ENCODE assay signal across 27 mouse cellular contexts in the genomic region with DNA sequence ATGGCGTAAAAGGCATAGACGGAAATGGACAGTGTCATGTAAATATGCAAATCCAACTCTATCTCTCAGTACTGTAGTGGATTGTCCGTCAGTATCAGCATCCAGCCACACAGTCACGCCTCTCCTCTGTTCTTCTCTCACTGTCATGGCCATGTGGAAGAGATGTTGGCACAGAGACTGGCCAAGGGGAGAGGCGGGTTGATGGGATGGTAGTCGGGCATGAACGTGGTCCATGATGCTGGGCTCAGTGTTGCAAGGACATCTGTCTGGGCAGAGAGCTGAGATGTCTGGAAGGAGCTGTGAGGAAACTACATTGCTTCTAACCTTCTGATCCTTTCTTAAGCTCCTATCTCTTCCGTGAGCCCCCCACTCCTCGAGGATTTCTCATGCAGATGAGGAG.
"Had no signal": no experiment of that assay in that cellular context is flagged by ENCODE, and none has a peak within 500 bp of the region (broad histone marks: within the 10 kb centered on the region; RNA-seq: fewer than 3 reads in every experiment).

No protein-coding gene starts in this region.

- DNase-seq: liver; liver, embryonic 13.5 days; liver, postnatal 0 days; lung, adult 18-20 months; lung, adult 2 months; lung, embryonic 14.5 days; lung, postnatal 10 days; lung, postnatal 14 days; lung, postnatal 36 days; lung, postnatal 4 days; midbrain, embryonic 14.5 days had no signal

- H3K27me3 ChIP-seq: limb, embryonic 12.5 days; limb, embryonic 13.5 days; limb, embryonic 15.5 days; liver, embryonic 12.5 days; liver, embryonic 13.5 days; liver, embryonic 15.5 days; lung, embryonic 15.5 days; midbrain, embryonic 12.5 days; midbrain, embryonic 13.5 days; midbrain, embryonic 15.5 days; neural tube, embryonic 12.5 days; neural tube, embryonic 13.5 days had no signal

- H3K4me1 ChIP-seq: limb, embryonic 12.5 days; limb, embryonic 13.5 days; limb, embryonic 15.5 days; liver, embryonic 12.5 days; liver, embryonic 13.5 days; liver, embryonic 15.5 days; lung, embryonic 15.5 days; midbrain, embryonic 10.5 days; midbrain, embryonic 12.5 days; midbrain, embryonic 13.5 days; neural tube, embryonic 12.5 days had no signal

- H3K4me3 ChIP-seq: limb, embryonic 10.5 days; limb, embryonic 12.5 days; limb, embryonic 13.5 days; limb, embryonic 15.5 days; liver, embryonic 12.5 days; liver, embryonic 13.5 days; liver, embryonic 15.5 days; lung, embryonic 15.5 days; midbrain, embryonic 10.5 days; midbrain, embryonic 12.5 days; midbrain, embryonic 13.5 days; midbrain, embryonic 15.5 days; myocyte; neural tube, embryonic 12.5 days; neural tube, embryonic 13.5 days had no signal

- H3K36me3 ChIP-seq: limb, embryonic 10.5 days; limb, embryonic 12.5 days; limb, embryonic 13.5 days; limb, embryonic 15.5 days; liver, embryonic 12.5 days; liver, embryonic 13.5 days; liver, embryonic 15.5 days; lung, embryonic 15.5 days; midbrain, embryonic 10.5 days; midbrain, embryonic 12.5 days; midbrain, embryonic 13.5 days; midbrain, embryonic 15.5 days; neural tube, embryonic 12.5 days; neural tube, embryonic 13.5 days had no signal

- ATAC-seq: liver, embryonic 12.5 days; liver, postnatal 0 days; lung, postnatal 0 days; midbrain, embryonic 13.5 days; midbrain, embryonic 15.5 days; midbrain, embryonic 16.5 days had no signal

- H3K9me3 ChIP-seq: limb, embryonic 10.5 days; limb, embryonic 12.5 days; limb, embryonic 13.5 days; limb, embryonic 15.5 days; liver, embryonic 12.5 days; liver, embryonic 13.5 days; liver, embryonic 15.5 days; lung, embryonic 15.5 days; midbrain, embryonic 10.5 days; midbrain, embryonic 12.5 days; midbrain, embryonic 13.5 days; midbrain, embryonic 15.5 days; neural tube, embryonic 12.5 days; neural tube, embryonic 13.5 days had no signal
